9 mouse cellular contexts compared by ENCODE assay signal in the genomic region with DNA sequence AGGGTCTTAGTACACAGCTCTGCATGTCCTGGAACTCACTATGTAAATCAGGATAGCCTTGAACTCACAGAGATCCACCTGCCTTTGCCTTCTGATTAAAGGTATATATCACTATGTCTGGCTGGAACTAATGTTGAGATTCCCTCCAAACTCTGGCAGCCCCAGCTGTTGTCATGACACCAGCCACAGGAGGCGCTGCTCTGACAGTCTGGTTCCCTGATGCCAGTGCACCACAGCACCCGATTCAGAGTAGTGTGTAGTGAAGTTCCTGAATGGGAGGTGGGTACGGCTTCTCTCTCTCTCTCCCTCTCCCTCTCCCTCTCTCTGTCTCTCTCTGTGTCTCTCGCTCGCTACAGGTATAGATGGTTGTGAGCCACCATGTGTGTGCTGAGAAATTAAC. TPM values are rescaled to one million over a fixed set of nuclear protein-coding genes. Genes with fewer than 3 reads are reported as not detected.
DNase-seq lines count a peak whose midpoint lies in the region; ATAC-seq lines count a peak whose summit lies in the region.
"Had no signal": no experiment of that assay in that cellular context is flagged by ENCODE, and none has a peak within 500 bp of the region (broad histone marks: within the 10 kb centered on the region; RNA-seq: fewer than 3 reads in every experiment).

No protein-coding gene starts in this region.

- no peak overlapping the region for H3K4me2 ChIP-seq in forebrain, embryonic 11.5 days (ENCODE audit: low read depth, low read length, severe bottlenecking)
- H3K4me2 ChIP-seq in forebrain, embryonic 16.5 days (ENCODE audit: low read length), result no peak overlapping the region
- H3K4me2 ChIP-seq in midbrain, embryonic 12.5 days (replicated peaks), result no peak overlapping the region; the same call in 1 of the 2 replicates

- no peak overlapping the region for H3K4me3 ChIP-seq in forebrain, embryonic 11.5 days (ENCODE audit: low read depth, low read length)
- H3K4me3 ChIP-seq in forebrain, embryonic 16.5 days (replicated peaks; ENCODE audit: low read length), result no peak overlapping the region
- H3K4me3 ChIP-seq in midbrain, embryonic 12.5 days, result no peak overlapping the region

- H3K27ac ChIP-seq in forebrain, embryonic 11.5 days (ENCODE audit: low read depth, low read length), result no peak overlapping the region
- no peak overlapping the region for H3K27ac ChIP-seq in forebrain, embryonic 16.5 days (ENCODE audit: low read length)
- H3K27ac ChIP-seq in midbrain, embryonic 12.5 days (replicated peaks), result peak overlapping the region; percentile 77

- intact Hi-C loops in heart, postnatal 10 days (cut with DNase I), result no loop called here

- H3K9ac ChIP-seq in forebrain, embryonic 11.5 days (ENCODE audit: low read length), result no peak overlapping the region
- no peak overlapping the region for H3K9ac ChIP-seq in forebrain, embryonic 16.5 days (replicated peaks; ENCODE audit: low read depth, low read length)
- H3K9ac ChIP-seq in midbrain, embryonic 12.5 days (replicated peaks), result no peak overlapping the region

- no peaks in the 10 kb centered on the region; the same call in 1 of the 2 replicates for H3K4me1 ChIP-seq in forebrain, embryonic 11.5 days (replicated peaks; ENCODE audit: control insufficient read depth, insufficient read depth, low read length)
- H3K4me1 ChIP-seq in forebrain, embryonic 16.5 days (replicated peaks; ENCODE audit: control insufficient read depth, insufficient read depth, low read length), result peaks cover 10% of the 10 kb centered on the region
- peaks cover 21% of the 10 kb centered on the region; the same call in 1 of the 2 replicates for H3K4me1 ChIP-seq in midbrain, embryonic 12.5 days

- WGBS in forebrain, embryonic 11.5 days, result 17% methylated on average over 5 of the region's 5 CpGs
- 13% methylated on average over 5 of the region's 5 CpGs for WGBS in forebrain, embryonic 16.5 days
- 11% methylated on average over 5 of the region's 5 CpGs for WGBS in midbrain, embryonic 12.5 days

- 0 out of 2 replicates have a peak, but pooled peaks have one; percentile 44 for ATAC-seq in forebrain, embryonic 11.5 days (replicated peaks; ENCODE audit: low FRiP score)
- ATAC-seq in forebrain, embryonic 16.5 days, result no peak; the same call in 1 of the 2 replicates
- ATAC-seq in CD4-positive, CD25-positive, alpha-beta regulatory T cell, adult 4 months, result peak; percentile 65
- ATAC-seq in midbrain, embryonic 12.5 days (ENCODE audit: low FRiP score, low read depth), result no peak

- H3K27me3 ChIP-seq in forebrain, embryonic 11.5 days (ENCODE audit: control insufficient read depth, insufficient read depth, low read length), result 0 out of 2 replicates have a peak, but pooled peaks cover 2% of the 10 kb centered on the region
- no peaks in the 10 kb centered on the region for H3K27me3 ChIP-seq in forebrain, embryonic 16.5 days (replicated peaks; ENCODE audit: control insufficient read depth, insufficient read depth, low read length)
- peaks cover 11% of the 10 kb centered on the region; the same call in 1 of the 2 replicates for H3K27me3 ChIP-seq in midbrain, embryonic 12.5 days

- H3K9me3 ChIP-seq in forebrain, embryonic 11.5 days (ENCODE audit: control insufficient read depth, low read length), result no peaks in the 10 kb centered on the region
- H3K9me3 ChIP-seq in forebrain, embryonic 16.5 days (ENCODE audit: control insufficient read depth, low read length), result no peaks in the 10 kb centered on the region
- H3K9me3 ChIP-seq in midbrain, embryonic 12.5 days, result no peaks in the 10 kb centered on the region

- peak; percentile 77 for DNase-seq in forebrain, embryonic 11.5 days (ENCODE audit: low spot score)
- DNase-seq in embryo, embryonic 10.5 days (ENCODE audit: low spot score), result peak; percentile 78
- DNase-seq in heart, postnatal 10 days, result peak; percentile 64 to 85
- peak; percentile 39 to 47 for DNase-seq in layer of hippocampus, postnatal 36 days
- peak; percentile 61 for DNase-seq in thymus, postnatal 0 days (ENCODE audit: low spot score)

- H3K36me3 ChIP-seq in forebrain, embryonic 11.5 days (ENCODE audit: control insufficient read depth, insufficient read depth, low read length), result no peaks in the 10 kb centered on the region
- peaks cover 4% of the 10 kb centered on the region for H3K36me3 ChIP-seq in forebrain, embryonic 16.5 days (ENCODE audit: control insufficient read depth, insufficient read depth)
- H3K36me3 ChIP-seq in midbrain, embryonic 12.5 days, result peaks cover 16% of the 10 kb centered on the region

RNA-seq across cellular contexts. Expression of a gene that starts 23.7 kb away (rescaled TPM):
- polyA plus RNA-seq in forebrain, embryonic 11.5 days (2014; fragmentation: Nextera tagmentation; extraction: Ambion mirVana), result not detected in 2 replicates
- polyA plus RNA-seq in forebrain, embryonic 16.5 days (2015; fragmentation: Nextera tagmentation; extraction: Ambion mirVana), result not detected in 2 replicates
- polyA plus RNA-seq in CD4-positive, CD25-positive, alpha-beta regulatory T cell, adult 4 months (2017; shearing (Covaris generic)), result not detected
- total RNA-seq in heart, postnatal 10 days (2021), result not detected
- total RNA-seq in layer of hippocampus, postnatal 36 days (2021), result not detected
- not detected in 2 replicates for polyA plus RNA-seq in midbrain, embryonic 12.5 days (2016; fragmentation: Nextera tagmentation; extraction: Ambion mirVana)
- not detected in 2 replicates for polyA plus RNA-seq in thymus, postnatal 0 days (2015; fragmentation: Nextera tagmentation; extraction: Ambion mirVana)
- total RNA-seq: left cerebral cortex, adult 18-20 months had no signal

RNA-seq across cellular contexts. Expression of a gene that starts 25.7 kb away (rescaled TPM):
- polyA plus RNA-seq in forebrain, embryonic 11.5 days (2014; fragmentation: Nextera tagmentation; extraction: Ambion mirVana), result 0.79 and 1.2 TPM in 2 replicates
- 1.6 and 1.9 TPM in 2 replicates for polyA plus RNA-seq in forebrain, embryonic 16.5 days (2015; fragmentation: Nextera tagmentation; extraction: Ambion mirVana)
- not detected for polyA plus RNA-seq in CD4-positive, CD25-positive, alpha-beta regulatory T cell, adult 4 months (2017; shearing (Covaris generic))
- total RNA-seq in heart, postnatal 10 days (2021), result under 1 TPM in 1 of 2 experiments, not detected in 1; 0.25 TPM
- total RNA-seq in layer of hippocampus, postnatal 36 days (2021), result 10 to 100 TPM; 73.6 to 76.8 TPM
- 10.7 and 11.2 TPM in 2 replicates for polyA plus RNA-seq in midbrain, embryonic 12.5 days (2016; fragmentation: Nextera tagmentation; extraction: Ambion mirVana)
- polyA plus RNA-seq in thymus, postnatal 0 days (2015; fragmentation: Nextera tagmentation; extraction: Ambion mirVana), result 0.07 and 0.30 TPM in 2 replicates

RNA-seq across cellular contexts. Expression of a gene that starts 27.8 kb away (rescaled TPM):
- 44.3 and 55.4 TPM in 2 replicates for polyA plus RNA-seq in forebrain, embryonic 11.5 days (2014; fragmentation: Nextera tagmentation; extraction: Ambion mirVana)
- 19.8 and 20.1 TPM in 2 replicates for polyA plus RNA-seq in forebrain, embryonic 16.5 days (2015; fragmentation: Nextera tagmentation; extraction: Ambion mirVana)
- 10 to 100 TPM in 1 of 2 experiments, 1 to 10 TPM in 1; 7.7 to 14.0 TPM for polyA plus RNA-seq in CD4-positive, CD25-positive, alpha-beta regulatory T cell, adult 4 months (2017; shearing (Covaris generic))
- 10 to 100 TPM; 19.1 to 21.7 TPM for total RNA-seq in heart, postnatal 10 days (2021)
- 10 to 100 TPM; 22.3 to 25.5 TPM for total RNA-seq in layer of hippocampus, postnatal 36 days (2021)
- polyA plus RNA-seq in midbrain, embryonic 12.5 days (2016; fragmentation: Nextera tagmentation; extraction: Ambion mirVana), result 39.2 and 39.7 TPM in 2 replicates
- 15.3 and 16.8 TPM in 2 replicates for polyA plus RNA-seq in thymus, postnatal 0 days (2015; fragmentation: Nextera tagmentation; extraction: Ambion mirVana)

RNA-seq across cellular contexts. Expression of a gene that starts 33.6 kb away (rescaled TPM):
- polyA plus RNA-seq in forebrain, embryonic 11.5 days (2014; fragmentation: Nextera tagmentation; extraction: Ambion mirVana), result 10.8 and 10.9 TPM in 2 replicates
- 15.7 and 18.2 TPM in 2 replicates for polyA plus RNA-seq in forebrain, embryonic 16.5 days (2015; fragmentation: Nextera tagmentation; extraction: Ambion mirVana)
- polyA plus RNA-seq in CD4-positive, CD25-positive, alpha-beta regulatory T cell, adult 4 months (2017; shearing (Covaris generic)), result 1 to 10 TPM; 6.5 to 7.9 TPM
- total RNA-seq in heart, postnatal 10 days (2021), result 1 to 10 TPM; 4.7 to 4.8 TPM
- total RNA-seq in layer of hippocampus, postnatal 36 days (2021), result 10 to 100 TPM; 13.7 to 14.2 TPM
- 11.7 and 12.9 TPM in 2 replicates for polyA plus RNA-seq in midbrain, embryonic 12.5 days (2016; fragmentation: Nextera tagmentation; extraction: Ambion mirVana)
- 7.0 and 8.7 TPM in 2 replicates for polyA plus RNA-seq in thymus, postnatal 0 days (2015; fragmentation: Nextera tagmentation; extraction: Ambion mirVana)

RNA-seq across cellular contexts. Expression of a gene that starts 34.2 kb away (rescaled TPM):
- polyA plus RNA-seq in forebrain, embryonic 11.5 days (2014; fragmentation: Nextera tagmentation; extraction: Ambion mirVana), result not detected in 2 replicates
- not detected in 2 replicates for polyA plus RNA-seq in forebrain, embryonic 16.5 days (2015; fragmentation: Nextera tagmentation; extraction: Ambion mirVana)
- not detected for polyA plus RNA-seq in CD4-positive, CD25-positive, alpha-beta regulatory T cell, adult 4 months (2017; shearing (Covaris generic))
- 10 to 100 TPM; 67.3 to 78.0 TPM for total RNA-seq in heart, postnatal 10 days (2021)
- total RNA-seq in layer of hippocampus, postnatal 36 days (2021), result not detected
- polyA plus RNA-seq in midbrain, embryonic 12.5 days (2016; fragmentation: Nextera tagmentation; extraction: Ambion mirVana), result not detected in 2 replicates
- 0.14 and 0.16 TPM in 2 replicates for polyA plus RNA-seq in thymus, postnatal 0 days (2015; fragmentation: Nextera tagmentation; extraction: Ambion mirVana)

Comparison
In these comparisons a context has a peak if more than half of its experiments do, and no peak if none do; other contexts are left out.
1. ATAC-seq: peak in forebrain, embryonic 11.5 days (single experiment) and CD4-positive, CD25-positive, alpha-beta regulatory T cell, adult 4 months (single experiment); none in forebrain, embryonic 16.5 days (single experiment) and midbrain, embryonic 12.5 days (single experiment).
2. Peak in every context shown above with its lines, with median percentiles within 50 percentile points of each other: DNase-seq.